Mouse (Mus musculus) CH12.LX (cell line): ENCODE data around the gene Kri1.

Experiments
- CTCF ChIP-seq, 2 experiments: IDR thresholded peaks in 1 of 2; conservative IDR thresholded peaks in 1 of 2; 2 replicates each; pipeline ENCODE4 v1.5.1; 2011 to 2012; ENCODE audit warnings: low read depth in 2 of 2, low read length in 2 of 2, improper control_type of control experiment in 1 of 2, inconsistent platforms in 1 of 2, mild to moderate bottlenecking in 1 of 2, moderate library complexity in 1 of 2
- EP300 ChIP-seq: IDR thresholded peaks from 2 replicates; pipeline ENCODE4 v1.6.1; 2011; ENCODE audit warnings: low read length, improper control_type of control experiment
- MAX ChIP-seq: IDR thresholded peaks from 2 replicates; pipeline ENCODE4 v1.6.1; 2011; ENCODE audit warnings: low read length, improper control_type of control experiment
- MYC ChIP-seq: IDR thresholded peaks from 2 replicates; pipeline ENCODE4 v1.6.1; 2011; ENCODE audit warnings: low read depth, mild to moderate bottlenecking, improper control_type of control experiment, low read length
- POLR2A ChIP-seq: IDR thresholded peaks from 2 replicates; pipeline ENCODE4 v1.6.1; 2011; ENCODE audit warnings: low read depth, mild to moderate bottlenecking, improper control_type of control experiment, low read length
- SIN3A ChIP-seq: IDR thresholded peaks from 2 replicates; pipeline ENCODE4 v1.6.1; 2012; ENCODE audit warnings: low read length, improper control_type of control experiment, inconsistent platforms
- ZMIZ1 ChIP-seq: IDR thresholded peaks from 2 replicates; pipeline ENCODE4 v1.6.1; 2012; ENCODE audit warnings: low read depth, mild to moderate bottlenecking, inconsistent platforms, low read length, improper control_type of control experiment

GRCm38 (mm10) chr9:21248326-21248725 is 39.4 kb downstream of the Kri1 start, which contains the start of gene S1pr5:
- TF ChIP-seq CTCF (conservative IDR thresholded peaks at IDR 0.05 in 1 of 2, IDR thresholded peaks at IDR 0.05 in 1 of 2; ENCODE audit: low read depth in 2 of 2, low read length in 2 of 2) (no peak), POLR2A (no peak), EP300 (no peak), MAX (no peak), SIN3A (no peak), ZMIZ1 (no peak), MYC (no peak)
